Mouse (Mus musculus) brain, adult 2 months (tissue): ENCODE results near the gene Knstrn.
A peak's percentile ranks its signal among the peaks of the same experiment; 100 is the strongest.

Experiments
- DNase-seq: peaks from one replicate; pipeline ENCODE4 v3.0.0; 2011; ENCODE audit warnings: low read depth, low spot score

Gene Knstrn

DNA sequence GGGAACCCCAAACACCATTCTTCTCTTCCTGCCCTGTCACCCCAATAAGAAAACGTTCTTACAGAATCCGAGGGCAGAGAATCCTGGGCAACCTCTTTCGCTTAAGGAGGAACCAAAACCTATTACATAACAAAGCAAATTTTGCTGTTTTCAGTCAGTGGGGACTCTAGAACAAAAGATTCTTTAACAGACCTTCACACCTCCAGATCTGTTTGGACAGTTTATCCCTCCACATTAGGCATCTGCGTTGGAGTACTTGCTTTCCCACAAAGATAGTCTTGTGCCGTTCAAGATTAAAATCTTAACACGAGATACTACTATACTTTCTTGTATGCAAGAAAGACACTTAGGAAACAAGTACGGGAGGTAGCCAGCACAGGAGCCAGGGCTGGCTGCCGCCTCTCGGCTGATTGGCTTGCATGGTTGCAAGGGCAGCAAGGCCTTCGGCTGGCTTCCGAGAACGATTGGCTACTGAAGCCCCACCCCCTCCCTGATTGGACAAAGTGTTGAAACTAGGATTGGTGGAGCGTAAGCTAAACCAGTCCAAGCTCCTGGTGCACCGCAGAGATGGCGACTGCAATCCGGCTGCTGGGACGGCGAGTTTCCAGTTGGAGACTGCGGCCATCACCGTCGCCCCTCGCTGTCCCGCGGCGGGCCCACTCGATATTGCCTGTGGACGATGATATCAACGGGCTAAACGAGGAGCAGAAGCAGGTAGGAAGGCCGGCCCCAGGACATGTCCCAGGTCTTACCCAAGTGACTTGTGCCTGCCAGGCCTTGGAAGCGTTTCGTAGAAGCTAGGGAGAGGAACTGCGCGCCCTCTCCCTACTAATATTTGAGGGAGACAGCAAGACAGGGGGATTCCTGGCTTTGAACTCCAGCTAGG, 47.9 kb downstream of the Knstrn start, which contains the start of gene Ivd:
Gene Ivd, plus strand, starts transcription at position 501 of the 886 bp plus-strand sequence.
- DNase-seq: peak; percentile 99

DNA sequence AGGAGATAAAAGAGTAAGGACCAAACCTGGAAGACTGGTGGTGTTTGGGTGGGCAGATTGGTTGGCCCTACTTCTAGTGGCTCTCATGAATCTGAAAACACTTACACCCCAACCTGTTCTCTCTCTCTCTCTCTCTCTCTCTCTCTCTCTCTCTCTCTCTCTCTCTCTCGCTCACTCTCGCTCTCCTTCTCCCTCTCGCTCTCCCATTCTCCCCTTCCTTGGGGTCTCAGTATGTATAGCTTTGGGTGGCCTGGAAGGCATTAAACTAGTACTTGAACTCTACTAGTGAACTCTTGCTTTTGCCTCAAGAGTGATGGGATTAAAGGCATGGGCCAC, 48.5 kb downstream of the Knstrn start:
- DNase-seq: no peak

DNA sequence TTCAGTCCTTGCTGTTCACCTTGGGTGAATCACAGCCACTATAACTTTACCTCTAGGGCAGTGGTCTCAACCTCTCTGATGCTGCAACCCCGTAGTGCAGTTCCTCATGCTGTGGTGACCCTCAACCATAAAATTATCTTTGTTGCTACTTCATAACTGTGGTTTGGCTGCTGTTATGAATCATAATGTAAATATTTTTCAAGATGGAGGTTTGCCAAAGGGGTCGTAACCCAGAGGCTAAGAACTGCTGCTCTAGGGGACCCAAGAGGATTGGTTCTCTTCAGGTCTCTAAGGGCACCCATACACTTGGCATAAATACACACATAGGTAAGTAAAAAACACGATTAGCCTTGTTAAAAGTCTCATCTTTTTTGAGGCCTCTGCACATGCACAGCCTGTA, 56.8 kb downstream of the Knstrn start:
- no peak for DNase-seq

DNA sequence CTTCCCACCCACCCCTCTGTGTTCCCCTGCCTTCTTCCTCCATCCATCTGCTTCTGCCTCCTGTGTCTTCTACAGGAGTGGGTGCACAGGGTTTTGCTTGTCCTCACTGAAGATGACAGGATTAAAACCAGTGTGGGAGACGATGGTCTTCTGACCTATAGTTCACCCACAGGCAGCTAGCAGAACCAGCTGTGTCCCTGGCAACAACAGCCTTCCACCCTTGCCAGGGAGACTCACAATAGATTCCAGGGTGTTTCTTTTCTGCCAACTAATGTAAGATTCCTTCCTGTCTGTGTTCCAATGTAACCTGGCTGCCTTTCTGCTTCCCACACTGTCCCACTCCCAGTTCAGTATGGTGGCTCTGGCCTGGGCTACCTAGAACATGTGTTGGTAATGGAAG, 57.2 kb downstream of the Knstrn start:
- peak; percentile 18 for DNase-seq

DNA sequence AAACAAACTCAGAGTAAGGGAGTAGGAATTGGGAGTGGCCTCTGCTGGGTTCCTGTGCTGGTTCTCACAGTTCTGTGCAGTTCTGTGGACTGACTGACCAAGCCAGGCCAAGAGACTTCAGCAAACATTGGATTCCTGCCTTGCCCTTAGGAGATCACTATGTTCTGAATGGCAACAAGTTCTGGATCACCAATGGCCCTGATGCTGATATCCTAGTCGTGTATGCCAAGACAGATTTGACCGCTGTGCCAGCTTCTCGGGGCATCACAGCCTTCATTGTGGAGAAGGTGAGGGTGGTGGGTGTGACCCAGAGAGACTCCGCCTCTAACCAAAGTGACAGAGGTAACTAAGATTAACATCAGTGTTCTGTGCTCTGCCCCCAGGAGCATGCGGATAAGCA, 59.2 kb downstream of the Knstrn start:
- no peak for DNase-seq

DNA sequence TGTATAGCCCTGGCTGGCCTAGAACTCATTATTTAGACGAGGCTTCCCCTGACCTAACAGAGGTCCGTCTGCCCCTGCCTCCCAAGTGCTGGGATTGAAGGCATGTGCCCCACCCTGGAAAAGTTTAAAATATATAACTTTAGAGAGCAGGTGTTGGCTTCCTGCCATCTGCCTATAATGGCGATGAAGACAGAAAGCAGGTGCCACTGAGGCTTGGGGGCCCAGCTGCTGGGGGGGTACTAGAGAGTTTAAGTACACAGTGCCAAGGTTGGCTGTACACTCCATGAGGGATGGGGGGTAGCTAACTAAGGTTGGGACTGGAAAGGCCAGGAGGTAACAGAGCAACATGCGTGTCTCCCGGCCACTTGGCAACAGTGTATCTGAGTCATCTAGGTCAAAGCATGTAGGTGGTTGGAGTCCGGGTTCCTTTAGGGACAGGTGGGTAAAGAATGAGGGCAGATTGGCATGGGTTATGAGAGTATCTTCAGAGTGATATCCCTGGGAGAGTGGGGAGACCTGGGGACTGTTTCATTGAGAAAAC, 60.2 kb downstream of the Knstrn start:
- peak; percentile 53 for DNase-seq

DNA sequence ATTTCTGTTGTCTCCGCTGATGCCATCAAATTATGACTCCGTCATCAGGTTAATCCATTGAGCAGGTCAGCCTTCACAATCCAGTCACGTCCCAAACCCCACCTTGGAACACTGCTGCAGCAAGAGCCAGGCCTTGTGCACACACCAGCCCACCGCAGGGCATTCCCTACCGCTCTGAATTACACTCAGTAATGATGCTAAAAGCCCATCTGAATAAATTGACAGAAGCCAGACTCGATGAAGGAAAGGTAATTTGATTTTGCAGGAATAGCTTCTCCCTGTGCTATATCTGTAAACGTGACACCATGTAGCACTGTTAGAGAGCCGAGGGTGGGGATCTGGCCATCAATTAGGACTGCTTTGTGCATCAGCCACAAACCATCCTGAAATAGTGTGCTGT, 61.5 kb downstream of the Knstrn start:
- DNase-seq: no peak

DNA sequence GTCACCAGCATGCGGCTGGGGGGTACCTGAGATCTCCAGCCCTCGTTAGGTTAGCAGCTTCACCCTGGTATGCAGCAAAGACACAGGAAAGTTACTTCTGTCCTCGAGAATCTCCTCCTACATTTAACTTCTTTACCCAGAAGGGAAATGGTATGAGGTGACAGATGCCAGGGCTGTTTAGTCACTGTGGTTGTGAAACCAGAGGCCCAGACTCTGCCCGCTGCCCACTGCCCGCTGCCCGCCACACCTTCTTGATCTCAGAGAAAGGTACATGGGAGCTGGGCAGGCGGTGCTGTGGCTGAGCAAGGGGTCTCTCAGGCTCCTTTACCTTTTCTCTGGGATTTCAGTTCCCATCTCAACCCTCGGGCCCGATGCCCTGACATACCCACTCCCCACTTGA, 62.6 kb downstream of the Knstrn start:
- DNase-seq: no peak

DNA sequence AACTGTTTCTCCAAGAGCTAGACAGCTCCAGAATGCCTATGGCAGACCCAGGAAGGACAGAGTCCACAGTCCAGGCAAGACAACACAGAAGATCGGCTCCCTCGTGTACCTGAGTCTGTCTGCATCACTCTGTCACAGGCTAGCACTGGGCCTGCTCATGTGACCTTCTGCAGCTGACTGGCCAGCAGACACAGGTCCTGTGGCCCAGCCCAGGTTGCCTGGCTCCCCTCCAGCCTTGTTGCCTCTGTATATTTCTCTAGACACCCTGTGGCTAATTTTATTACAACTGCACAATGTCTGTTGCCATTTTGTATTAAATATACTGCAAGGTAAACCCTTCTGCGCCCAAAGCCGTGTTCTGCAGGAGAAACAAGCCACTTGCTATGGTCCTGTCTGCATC, 67.2 kb downstream of the Knstrn start:
- DNase-seq: no peak

DNA sequence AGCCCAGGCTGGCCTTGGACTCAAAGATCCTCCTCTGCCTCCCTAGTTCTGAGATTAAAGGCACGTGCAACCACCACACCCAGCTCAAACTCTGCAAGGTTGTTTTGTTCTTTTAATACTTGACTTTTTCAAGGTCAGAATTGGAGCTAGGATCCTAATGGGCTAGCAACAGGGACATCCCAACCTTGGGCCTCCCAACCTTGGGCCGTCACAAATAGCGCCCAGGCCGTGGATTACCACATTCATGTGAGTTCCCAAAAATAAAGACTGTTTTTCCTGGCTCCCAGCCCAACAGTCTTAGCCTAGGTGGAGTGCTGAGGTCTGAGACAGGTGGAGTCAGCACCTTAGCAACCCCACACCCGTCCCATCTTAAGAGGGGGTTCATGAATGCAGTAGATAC, 68.2 kb downstream of the Knstrn start:
- no peak for DNase-seq

DNA sequence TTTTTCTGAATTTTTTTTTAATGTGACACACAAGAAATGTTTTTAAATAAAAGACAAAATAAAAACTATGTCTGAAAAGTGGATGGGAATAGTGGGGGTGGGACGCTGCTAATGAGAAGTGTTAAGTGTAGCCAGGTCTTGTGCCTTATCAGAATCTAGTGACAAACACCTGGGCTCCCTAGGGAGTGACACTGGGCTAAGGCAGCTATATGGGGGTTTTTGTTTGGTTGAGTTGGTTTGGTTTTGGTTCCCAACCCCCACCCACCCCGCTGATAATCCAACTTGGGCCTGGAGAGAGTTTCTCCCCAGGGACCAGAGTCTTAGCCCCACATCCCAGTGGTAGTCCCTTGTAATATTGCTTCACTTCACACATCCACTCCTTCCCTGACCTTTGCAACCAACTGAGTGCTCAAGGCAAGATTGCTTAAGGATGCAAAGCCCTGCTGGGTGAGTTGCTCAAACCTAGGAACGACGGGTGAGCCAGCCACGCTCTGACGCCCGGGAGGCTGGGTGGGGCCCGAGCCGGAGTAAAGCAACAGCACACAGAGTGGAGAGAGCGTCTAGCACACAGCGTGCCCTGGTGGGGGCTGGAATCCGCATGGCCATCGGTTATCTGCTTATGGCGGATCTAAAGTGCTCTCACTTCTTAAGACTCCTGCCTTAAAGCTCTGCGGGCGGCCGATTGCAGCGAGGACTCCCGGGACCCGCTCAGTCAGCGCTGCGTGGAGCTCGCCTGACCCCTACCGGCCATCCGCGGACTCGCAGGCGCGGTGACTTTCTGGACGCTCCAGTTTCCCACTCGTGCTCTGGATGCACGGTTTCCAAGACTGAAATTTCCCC, 69.3 kb downstream of the Knstrn start:
- DNase-seq: peak; percentile 81

DNA sequence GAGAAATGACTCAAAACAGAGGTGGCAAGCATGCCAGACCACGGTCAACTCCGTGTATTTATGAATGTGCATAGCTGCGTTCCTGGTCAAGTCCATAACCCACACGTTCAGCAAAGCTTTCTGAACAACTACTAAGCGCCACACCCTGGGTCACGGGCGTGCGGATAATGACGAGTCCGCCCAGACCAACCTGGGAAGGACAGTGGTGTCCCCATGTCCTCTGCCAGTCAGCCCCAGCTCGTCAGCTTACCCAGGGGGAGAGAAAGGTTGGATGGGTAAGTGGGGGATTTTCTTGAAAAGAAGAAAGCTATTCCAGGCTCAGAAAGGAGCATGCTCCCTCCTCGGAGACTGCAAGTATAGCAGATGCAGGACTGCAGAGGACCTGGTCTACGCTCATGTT, 73.6 kb downstream of the Knstrn start:
- DNase-seq: no peak

DNA sequence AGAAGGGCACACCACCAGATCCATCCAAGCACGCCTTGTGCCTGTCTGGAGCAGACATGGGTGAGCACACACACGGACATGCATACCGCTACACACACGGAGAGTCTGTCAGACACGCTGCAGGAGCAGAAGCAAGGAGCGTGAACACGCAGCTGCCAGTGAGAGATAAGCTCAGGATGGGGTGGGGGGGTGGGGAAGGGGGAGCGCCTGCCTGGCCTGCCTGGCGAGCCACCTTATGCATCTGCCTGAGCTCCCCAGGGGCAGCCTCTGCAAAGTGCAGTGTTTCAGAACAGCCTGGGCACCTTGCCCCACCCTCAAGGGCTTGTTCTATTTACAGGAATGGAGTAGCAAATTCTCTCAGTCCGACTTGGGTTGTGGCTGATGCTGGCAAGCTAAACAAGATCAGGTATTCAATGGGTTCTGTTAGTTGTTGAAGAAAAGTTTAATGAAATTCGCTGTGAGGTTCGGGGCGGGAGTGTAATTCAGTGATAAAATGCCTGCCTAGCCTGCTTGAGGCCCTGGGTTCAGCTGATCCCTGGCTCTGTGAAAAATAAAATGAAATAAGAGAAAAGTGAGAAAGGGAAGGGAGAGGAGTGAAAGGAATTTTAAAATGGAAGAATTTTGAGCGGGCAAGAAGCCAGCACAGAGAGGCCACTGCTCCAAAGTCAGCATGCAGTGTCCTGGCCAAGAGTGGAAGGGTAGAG, 74.2 kb downstream of the Knstrn start:
- DNase-seq: no peak

DNA sequence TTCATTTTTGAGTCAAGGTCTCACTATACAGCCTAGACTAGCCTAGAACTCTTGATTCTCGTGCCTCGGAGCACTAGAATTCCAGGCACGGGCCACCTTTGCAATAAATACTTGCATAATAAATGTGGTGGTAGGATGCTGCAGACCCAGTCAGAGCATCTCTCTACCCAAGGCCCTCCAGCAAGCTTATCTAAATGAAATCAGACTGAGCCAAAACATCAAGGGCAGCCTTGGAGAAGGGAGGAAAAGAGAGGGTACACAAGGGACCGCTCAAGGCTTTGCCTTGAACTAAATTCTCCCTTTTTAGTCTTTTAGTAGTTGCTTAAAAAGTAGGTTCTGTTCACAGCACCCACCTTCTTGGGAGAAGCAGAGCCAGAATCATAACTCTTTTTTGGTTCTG, 77.4 kb downstream of the Knstrn start:
- no peak for DNase-seq

DNA sequence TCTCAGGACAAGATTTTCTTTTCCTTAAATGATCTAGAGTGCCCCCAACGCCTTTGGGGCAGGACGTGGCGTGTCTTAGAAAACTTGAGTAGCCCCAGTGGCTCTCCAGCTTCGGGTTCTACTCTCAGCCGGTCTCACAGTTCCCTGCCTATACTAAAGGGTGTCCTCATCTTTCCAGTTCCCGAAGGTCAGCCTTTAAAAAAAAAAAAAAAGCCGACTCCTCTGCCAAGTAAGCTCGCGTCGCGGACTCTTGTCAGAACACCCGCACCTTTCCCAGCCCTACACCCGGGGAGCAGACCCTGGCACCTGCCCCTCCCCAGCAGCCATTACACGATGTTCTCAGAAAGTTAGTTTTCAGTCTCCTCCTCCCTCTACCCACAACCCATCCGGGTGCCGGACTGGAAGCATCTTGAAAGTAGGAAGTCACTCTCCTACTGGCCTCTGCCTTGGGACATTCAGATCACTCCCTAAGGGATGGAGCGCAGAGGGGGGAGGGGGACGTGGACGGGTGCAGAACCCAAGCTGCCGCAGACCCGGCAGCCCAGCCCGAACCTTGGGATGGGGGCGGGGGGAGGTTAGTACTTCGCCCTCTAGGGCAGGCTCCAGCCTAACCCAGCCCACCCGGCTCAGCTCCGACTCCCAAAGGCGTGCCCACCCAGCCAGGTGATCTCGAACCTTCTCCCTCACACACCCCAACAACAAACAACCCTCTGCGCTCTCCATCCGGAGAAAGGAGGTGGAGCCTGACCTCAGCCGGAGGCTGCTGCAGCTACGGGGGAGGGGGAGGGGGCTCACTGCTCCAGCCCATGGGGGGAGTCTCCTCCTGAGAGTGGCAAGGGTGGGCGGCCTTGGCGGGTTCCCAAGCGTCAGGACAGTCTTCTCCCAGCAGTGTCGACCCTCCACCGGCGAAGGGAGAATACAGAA, 82.4 kb downstream of the Knstrn start:
- DNase-seq: peak; percentile 54

DNA sequence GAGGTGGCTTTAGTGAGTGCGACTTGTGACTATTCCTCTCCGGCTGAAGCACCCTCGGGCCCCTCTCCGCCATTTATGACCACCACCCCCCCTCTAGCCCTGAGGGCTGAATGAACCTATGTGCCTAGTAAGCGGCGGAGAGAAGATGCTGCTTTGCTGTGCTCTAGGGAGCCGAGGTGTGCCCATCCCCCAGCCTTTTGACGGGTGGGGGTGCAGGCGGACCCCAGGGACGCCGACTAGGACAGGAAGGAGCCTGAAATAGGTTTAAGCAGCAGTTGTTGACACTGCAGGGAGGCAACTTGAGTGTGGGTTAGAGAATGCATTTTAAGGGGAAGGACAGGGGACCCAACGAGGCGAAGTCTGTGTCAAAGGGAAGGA, 83.1 kb downstream of the Knstrn start:
- no peak for DNase-seq

DNA sequence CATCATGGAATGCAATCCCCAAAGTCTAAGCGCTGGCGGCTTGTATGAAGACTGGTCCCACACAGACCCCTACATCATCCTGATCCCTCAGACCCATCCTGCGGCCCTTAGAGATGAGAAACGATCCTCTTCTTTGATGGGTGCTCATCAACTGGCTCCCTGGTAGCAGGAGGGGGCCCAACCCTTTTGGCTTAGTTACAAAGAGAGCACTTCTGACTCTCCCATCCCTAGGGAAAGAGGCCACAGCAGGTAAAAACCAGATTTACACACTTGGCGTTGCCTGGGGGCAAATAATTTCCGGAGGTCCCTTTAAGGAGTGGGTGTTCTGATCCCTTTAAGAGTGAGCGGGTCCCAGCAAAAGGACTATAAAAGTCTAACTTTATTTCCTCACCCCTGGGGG, 83.6 kb downstream of the Knstrn start:
- no peak for DNase-seq

DNA sequence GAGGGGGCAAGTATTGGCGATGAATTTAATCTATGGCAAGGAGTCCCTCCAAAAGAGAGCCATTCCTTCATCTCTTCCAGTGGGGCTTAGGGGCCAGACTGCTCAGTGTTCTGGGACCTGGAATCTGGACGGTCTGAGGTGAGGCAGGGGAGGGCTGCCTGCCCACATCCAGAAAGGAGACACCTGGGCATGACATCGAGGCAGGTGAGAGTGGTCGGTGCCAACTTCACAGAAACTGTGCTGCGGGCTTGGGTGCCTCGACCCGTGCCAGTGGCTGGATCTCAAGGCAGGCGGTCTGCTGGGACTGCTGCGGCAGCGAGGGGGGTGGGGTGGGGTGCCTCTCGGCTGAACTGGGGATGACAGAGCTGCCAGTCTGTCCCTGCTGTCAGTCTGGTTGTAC, 84.0 kb downstream of the Knstrn start:
- no peak for DNase-seq

DNA sequence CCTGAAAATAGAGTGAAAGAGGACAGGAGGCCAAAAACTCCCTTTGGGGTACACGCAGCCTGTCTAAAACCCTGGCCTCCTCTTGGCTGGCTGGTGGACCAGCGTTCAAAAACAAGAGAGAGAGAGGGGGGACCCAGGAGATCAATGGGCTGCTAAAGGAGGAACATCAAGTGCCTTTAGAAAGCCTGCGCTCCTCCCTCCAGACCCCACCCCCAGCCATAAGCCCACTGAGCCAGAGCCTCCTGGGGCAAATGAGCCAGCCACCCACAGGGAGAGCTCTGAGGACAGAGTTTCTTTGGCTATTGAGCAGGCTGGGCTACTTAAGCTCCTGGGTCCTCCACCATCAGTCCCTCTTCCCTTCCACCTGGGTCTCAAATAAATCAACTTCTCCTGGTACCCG, 85.0 kb downstream of the Knstrn start:
- DNase-seq: no peak

DNA sequence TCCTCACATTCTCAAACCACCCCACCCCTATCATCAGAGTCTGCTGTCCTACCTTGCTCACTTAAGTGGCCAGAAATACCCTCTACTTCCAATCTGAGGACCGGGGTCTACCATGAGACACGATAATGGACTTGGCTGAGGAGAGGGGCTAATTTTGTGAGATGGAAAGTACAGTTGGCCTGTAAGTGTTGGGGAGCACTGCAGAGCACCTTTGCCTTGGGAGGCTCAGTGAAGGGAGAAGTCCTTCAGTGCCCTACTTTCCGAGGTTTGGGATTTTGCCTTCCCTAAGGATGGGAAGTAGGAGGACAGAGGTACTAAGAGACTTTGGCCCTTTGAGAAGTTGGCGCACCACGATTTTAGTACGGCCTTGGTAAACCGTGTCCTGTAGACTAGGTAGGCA, 85.5 kb downstream of the Knstrn start:
- no peak for DNase-seq
